ENCODE assay signal across 8 mouse cellular contexts in the genomic region with DNA sequence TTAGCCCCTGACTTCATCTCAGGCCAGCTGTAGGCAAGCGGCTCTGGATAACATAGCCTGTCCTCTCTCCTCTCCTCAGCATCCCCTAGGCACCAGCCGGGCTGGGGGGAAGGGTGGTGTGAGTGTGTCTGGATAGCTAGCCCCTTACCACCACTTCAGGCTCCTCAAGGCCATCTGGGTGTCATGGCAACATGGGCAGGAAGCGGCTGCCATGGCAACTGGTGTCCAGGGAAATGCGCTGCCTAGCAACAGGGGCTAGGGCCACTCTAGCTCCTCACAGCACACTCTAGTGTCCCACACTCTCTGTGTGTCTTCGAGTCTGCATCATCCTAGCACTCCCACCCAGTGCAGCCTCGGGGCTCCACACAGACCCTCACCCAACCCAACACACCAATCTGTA. TPM values are rescaled to one million over a fixed set of nuclear protein-coding genes. Genes with fewer than 3 reads are reported as not detected.
DNase-seq lines count a peak whose midpoint lies in the region; ATAC-seq lines count a peak whose summit lies in the region.

No protein-coding gene starts in this region.

- intact Hi-C loops in left cerebral cortex, postnatal 25 days (cut with DNase I), result loop anchor here (5.0 kb wide), 1 partner anchor 41 kb away; no protein-coding TSS in a partner anchor

- WGBS in heart, embryonic 15.5 days, result 65% methylated on average over 6 of the region's 6 CpGs
- WGBS in forebrain, embryonic 16.5 days, result 17% methylated on average over 6 of the region's 6 CpGs

- ATAC-seq in heart, embryonic 15.5 days (replicated peaks; ENCODE audit: insufficient number of reproducible peaks, insufficient read depth, low FRiP score, low read depth), result peak; percentile 34
- ATAC-seq in forebrain, embryonic 16.5 days, result peak; percentile 88

- no peak overlapping the region for H3K27ac ChIP-seq in heart, embryonic 15.5 days
- H3K27ac ChIP-seq in forebrain, embryonic 16.5 days (ENCODE audit: low read length), result peak overlapping the region; percentile 9

- no peak overlapping the region for H3K4me2 ChIP-seq in heart, embryonic 15.5 days
- 0 out of 2 replicates have a peak overlapping the region, but pooled peaks have one; percentile 18 for H3K4me2 ChIP-seq in forebrain, embryonic 16.5 days (ENCODE audit: low read length)

- H3K27me3 ChIP-seq in heart, embryonic 15.5 days, result peaks cover 4% of the 10 kb centered on the region; the same call in 1 of the 2 replicates
- H3K27me3 ChIP-seq in forebrain, embryonic 16.5 days (replicated peaks; ENCODE audit: control insufficient read depth, insufficient read depth, low read length), result no peaks in the 10 kb centered on the region

- H3K4me3 ChIP-seq in heart, embryonic 15.5 days, result no peak overlapping the region
- H3K4me3 ChIP-seq in forebrain, embryonic 16.5 days (replicated peaks; ENCODE audit: low read length), result no peak overlapping the region

- H3K36me3 ChIP-seq in heart, embryonic 15.5 days, result no peaks in the 10 kb centered on the region
- H3K36me3 ChIP-seq in forebrain, embryonic 16.5 days (ENCODE audit: control insufficient read depth, insufficient read depth), result no peaks in the 10 kb centered on the region

- no peak overlapping the region for H3K9ac ChIP-seq in heart, embryonic 15.5 days
- peak overlapping the region; percentile 2; the same call in 1 of the 2 replicates for H3K9ac ChIP-seq in forebrain, embryonic 16.5 days (replicated peaks; ENCODE audit: low read depth, low read length)

- peaks cover 26% of the 10 kb centered on the region for H3K4me1 ChIP-seq in heart, embryonic 15.5 days (replicated peaks)
- H3K4me1 ChIP-seq in forebrain, embryonic 16.5 days (replicated peaks; ENCODE audit: control insufficient read depth, insufficient read depth, low read length), result peaks cover 25% of the 10 kb centered on the region

- H3K9me3 ChIP-seq in heart, embryonic 15.5 days (replicated peaks), result no peaks in the 10 kb centered on the region
- H3K9me3 ChIP-seq in forebrain, embryonic 16.5 days (ENCODE audit: control insufficient read depth, low read length), result no peaks in the 10 kb centered on the region

- DNase-seq in heart, adult 9 months (ENCODE audit: low spot score in 2 of 2), result no peak
- peak; percentile 82 to 87 for DNase-seq in left cerebral cortex, postnatal 25 days (ENCODE audit: low spot score in 2 of 2)
- peak; percentile 23 for DNase-seq in retina, postnatal 7 days (ENCODE audit: low read depth, low spot score)
- no peak for DNase-seq in ovary, adult 18-20 months (ENCODE audit: low spot score)
- DNase-seq in gastrocnemius, postnatal 25 days, result no peak
- DNase-seq in testis, postnatal 10 days (ENCODE audit: low spot score), result no peak

RNA-seq across cellular contexts. Expression of a gene that starts 4.0 kb away (rescaled TPM):
- 0.14 TPM in 1 of 2 replicates, not detected in the other for polyA plus RNA-seq in heart, embryonic 15.5 days (2015; fragmentation: Nextera tagmentation; extraction: Ambion mirVana)
- polyA plus RNA-seq in forebrain, embryonic 16.5 days (2015; fragmentation: Nextera tagmentation; extraction: Ambion mirVana), result 0.19 TPM in 1 of 2 replicates, not detected in the other
- total RNA-seq in left cerebral cortex, postnatal 25 days (2021), result not detected
- not detected for total RNA-seq in gastrocnemius, postnatal 25 days (2021)

RNA-seq across cellular contexts. Expression of a gene that starts 21.2 kb away (rescaled TPM):
- polyA plus RNA-seq in heart, embryonic 15.5 days (2015; fragmentation: Nextera tagmentation; extraction: Ambion mirVana), result 18.8 and 29.3 TPM in 2 replicates
- 15.1 and 17.4 TPM in 2 replicates for polyA plus RNA-seq in forebrain, embryonic 16.5 days (2015; fragmentation: Nextera tagmentation; extraction: Ambion mirVana)
- 100 to 1,000 TPM; 140 to 144 TPM for total RNA-seq in left cerebral cortex, postnatal 25 days (2021)
- 10 to 100 TPM; 21.6 to 26.6 TPM for total RNA-seq in gastrocnemius, postnatal 25 days (2021)

RNA-seq across cellular contexts. Expression of a gene that starts 34.8 kb away (rescaled TPM):
- 44.1 and 75.4 TPM in 2 replicates for polyA plus RNA-seq in heart, embryonic 15.5 days (2015; fragmentation: Nextera tagmentation; extraction: Ambion mirVana)
- polyA plus RNA-seq in forebrain, embryonic 16.5 days (2015; fragmentation: Nextera tagmentation; extraction: Ambion mirVana), result 118 and 139 TPM in 2 replicates
- total RNA-seq in left cerebral cortex, postnatal 25 days (2021), result 10 to 100 TPM; 48.0 to 52.9 TPM
- total RNA-seq in gastrocnemius, postnatal 25 days (2021), result 1 to 10 TPM; 9.6 to 10.0 TPM

RNA-seq across cellular contexts. Expression of a gene that starts 34.8 kb away (rescaled TPM):
- 301 and 339 TPM in 2 replicates for polyA plus RNA-seq in heart, embryonic 15.5 days (2015; fragmentation: Nextera tagmentation; extraction: Ambion mirVana)
- 370 and 388 TPM in 2 replicates for polyA plus RNA-seq in forebrain, embryonic 16.5 days (2015; fragmentation: Nextera tagmentation; extraction: Ambion mirVana)
- total RNA-seq in left cerebral cortex, postnatal 25 days (2021), result 10 to 100 TPM; 84.7 to 92.5 TPM
- total RNA-seq in gastrocnemius, postnatal 25 days (2021), result 10 to 100 TPM; 21.6 to 24.7 TPM

RNA-seq across cellular contexts. Expression of a gene that starts 44.4 kb away (rescaled TPM):
- polyA plus RNA-seq in heart, embryonic 15.5 days (2015; fragmentation: Nextera tagmentation; extraction: Ambion mirVana), result 1.2 and 2.4 TPM in 2 replicates
- 2.0 TPM in 1 of 2 replicates, not detected in the other for polyA plus RNA-seq in forebrain, embryonic 16.5 days (2015; fragmentation: Nextera tagmentation; extraction: Ambion mirVana)
- total RNA-seq in left cerebral cortex, postnatal 25 days (2021), result 1 to 10 TPM in 1 of 2 experiments, not detected in 1; 1.5 TPM
- total RNA-seq in gastrocnemius, postnatal 25 days (2021), result not detected

Comparison
In these comparisons a context has a peak if more than half of its experiments do, and no peak if none do; other contexts are left out.
1. DNase-seq: peak in left cerebral cortex, postnatal 25 days (2 of 2) and retina, postnatal 7 days (single experiment); none in heart, adult 9 months (0 of 2), ovary, adult 18-20 months (single experiment), gastrocnemius, postnatal 25 days (single experiment) and testis, postnatal 10 days (single experiment).
2. RNA of a gene that starts 21.2 kb away (total RNA-seq): 140 to 144 TPM in left cerebral cortex, postnatal 25 days; 21.6 to 26.6 TPM in gastrocnemius, postnatal 25 days; every median in the first group is over 4 times any median in the second.
3. RNA of a gene that starts 34.8 kb away (total RNA-seq): 48.0 to 52.9 TPM in left cerebral cortex, postnatal 25 days; 9.6 to 10.0 TPM in gastrocnemius, postnatal 25 days; every median in the first group is over 4 times any median in the second.